In the genomic region with DNA sequence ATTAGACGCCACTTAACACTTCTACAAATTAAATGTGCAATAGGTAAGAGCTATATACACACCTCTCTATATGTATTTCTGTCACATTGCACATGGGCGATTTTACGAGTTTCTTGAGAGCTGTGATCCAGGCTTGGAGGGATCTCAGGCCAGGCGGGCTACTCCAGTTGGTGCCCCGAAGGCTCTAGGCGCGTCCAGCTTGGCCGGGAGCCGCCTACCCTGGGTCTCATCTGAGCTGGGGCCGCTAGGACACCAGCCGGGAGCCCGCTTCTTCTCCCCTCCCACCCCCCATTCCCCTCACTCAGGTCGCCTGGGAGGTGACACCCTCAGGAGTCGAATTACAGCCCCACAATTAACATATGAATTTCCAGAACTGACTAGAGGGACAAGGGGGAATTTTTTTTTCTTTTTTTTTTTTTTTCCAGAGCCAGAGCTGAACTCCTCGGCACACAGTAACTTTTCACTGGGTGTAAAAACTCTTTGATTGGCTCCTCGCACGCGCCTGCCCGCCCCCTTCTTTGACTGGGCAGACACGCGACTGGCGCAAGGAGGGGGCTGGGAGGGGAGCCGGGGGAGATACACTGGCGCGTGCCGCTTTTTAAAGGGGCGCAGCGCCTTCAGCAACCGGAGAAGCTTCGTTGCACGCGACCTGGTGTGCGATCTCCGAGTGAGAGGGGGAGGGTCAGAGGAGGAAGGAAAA, we compare ENCODE assay signal across 7 mouse cellular contexts. TPM values are rescaled to one million over a fixed set of nuclear protein-coding genes. Genes with fewer than 3 reads are reported as not detected.
DNase-seq lines count a peak whose midpoint lies in the region; ATAC-seq lines count a peak whose summit lies in the region.

A gene (plus strand): TSS at position 627 of the 700 bp plus-strand sequence.

- DNase-seq in adrenal gland, adult 2 months = peak; percentile 82
- peak; percentile 84 for DNase-seq in embryo, embryonic 11 days
- DNase-seq in heart, postnatal 10 days = peak; percentile 45 to 47
- peak; percentile 61 to 72 for DNase-seq in kidney, postnatal 4 days
- peak; percentile 79 for DNase-seq in mesoderm, embryonic 11.5 days (ENCODE audit: low read depth, low spot score)
- peak; percentile 72 for DNase-seq in yolk sac, embryonic 10.5 days (ENCODE audit: low spot score)

- no peak for ATAC-seq in erythroid progenitor cell, adult 5-6 weeks (replicated peaks; ENCODE audit: low FRiP score, poor library complexity, severe bottlenecking)

- intact Hi-C loops in heart, postnatal 10 days (cut with DNase I) = no loop called here

RNA-seq across cellular contexts. Expression of the gene that starts here (rescaled TPM):
- total RNA-seq in adrenal gland, adult 2 months (2021) = not detected
- polyA plus RNA-seq in adrenal gland, adult 2 months (2012; rRNA removed) = 0.10 TPM in 1 of 2 replicates, not detected in the other
- not detected for total RNA-seq in heart, postnatal 10 days (2021)
- not detected in 2 replicates for total RNA-seq in erythroid progenitor cell, adult 5-6 weeks (2015; ENCODE audit: low replicate concordance)
- not detected in 2 replicates for total RNA-seq in erythroid progenitor cell, adult 5-6 weeks (2017; ENCODE audit: low replicate concordance)

Comparison
In these comparisons a context has a peak if more than half of its experiments do, and no peak if none do; other contexts are left out.
1. Peak in DNase-seq in adrenal gland, adult 2 months; RNA of the gene not detected or under 1 TPM.
2. Peak in DNase-seq in heart, postnatal 10 days; RNA of the gene not detected or under 1 TPM.